Mouse (Mus musculus) midbrain, embryonic 13.5 days (tissue): ENCODE results near the gene Slc9a5. TPM values are rescaled to one million over a fixed set of nuclear protein-coding genes. Genes with fewer than 3 reads are reported as not detected.

ENCODE experiments used
- ATAC-seq: fragments of 200-750 bp; cut with Nextera tagmentation; 2 replicates; pipeline ENCODE4 v1.8.0; 2017; ENCODE audit warnings: mild to moderate bottlenecking, moderate TSS enrichment, moderate library complexity
- H3K27ac ChIP-seq: fragments of 300-500 bp; sonication (generic); 2 replicates; pipeline ENCODE4 v1.5.1; 2015; ENCODE audit warnings: inconsistent platforms, mild to moderate bottlenecking, moderate library complexity
- H3K27me3 ChIP-seq: fragments of 300-500 bp; sonication (generic); 2 replicates; pipeline ENCODE4 v1.6.1; 2015; ENCODE audit warnings: mild to moderate bottlenecking, inconsistent platforms
- H3K36me3 ChIP-seq: fragments of 300-500 bp; sonication (generic); 2 replicates; pipeline ENCODE4 v1.6.1; 2015; ENCODE audit warnings: mild to moderate bottlenecking, inconsistent platforms
- H3K4me1 ChIP-seq: fragments of 300-500 bp; sonication (generic); replicated peaks from 2 replicates; pipeline ENCODE4 v1.6.1; 2015; ENCODE audit warnings: inconsistent platforms
- H3K4me2 ChIP-seq: fragments of 300-500 bp; sonication (generic); replicated peaks from 2 replicates; pipeline ENCODE4 v1.6.1; 2015; ENCODE audit warnings: moderate library complexity, mild to moderate bottlenecking, inconsistent platforms
- H3K4me3 ChIP-seq: fragments of 300-500 bp; sonication (generic); replicated peaks from 2 replicates; pipeline ENCODE4 v1.5.1; 2015; ENCODE audit warnings: mild to moderate bottlenecking, inconsistent platforms
- H3K9ac ChIP-seq: fragments of 300-500 bp; sonication (generic); replicated peaks from 2 replicates; pipeline ENCODE4 v1.6.1; 2015; ENCODE audit warnings: mild to moderate bottlenecking, inconsistent platforms
- H3K9me3 ChIP-seq: fragments of 300-500 bp; sonication (generic); 2 replicates; pipeline ENCODE4 v1.6.1; 2016; ENCODE audit warnings: mild to moderate bottlenecking, inconsistent platforms
- WGBS: fragments of 180-500 bp; shearing (Covaris S2); methylation state at CpG from one replicate; pipeline ENCODE4 v1.1.7; 2015; 5-methylcytosine and 5-hydroxymethylcytosine counted together
- polyA plus RNA-seq: library from polyadenylated mRNA; unstranded; fragments of >200 nt; fragmentation: Nextera tagmentation; extraction: Ambion mirVana; gene quantifications from 2 replicates; pipeline ENCODE4 v1.2.1, GENCODE M21; 2015

The Slc9a5 gene
- polyA plus RNA-seq, 1 experiment from 2014 or later: 5.6 TPM

DNA sequence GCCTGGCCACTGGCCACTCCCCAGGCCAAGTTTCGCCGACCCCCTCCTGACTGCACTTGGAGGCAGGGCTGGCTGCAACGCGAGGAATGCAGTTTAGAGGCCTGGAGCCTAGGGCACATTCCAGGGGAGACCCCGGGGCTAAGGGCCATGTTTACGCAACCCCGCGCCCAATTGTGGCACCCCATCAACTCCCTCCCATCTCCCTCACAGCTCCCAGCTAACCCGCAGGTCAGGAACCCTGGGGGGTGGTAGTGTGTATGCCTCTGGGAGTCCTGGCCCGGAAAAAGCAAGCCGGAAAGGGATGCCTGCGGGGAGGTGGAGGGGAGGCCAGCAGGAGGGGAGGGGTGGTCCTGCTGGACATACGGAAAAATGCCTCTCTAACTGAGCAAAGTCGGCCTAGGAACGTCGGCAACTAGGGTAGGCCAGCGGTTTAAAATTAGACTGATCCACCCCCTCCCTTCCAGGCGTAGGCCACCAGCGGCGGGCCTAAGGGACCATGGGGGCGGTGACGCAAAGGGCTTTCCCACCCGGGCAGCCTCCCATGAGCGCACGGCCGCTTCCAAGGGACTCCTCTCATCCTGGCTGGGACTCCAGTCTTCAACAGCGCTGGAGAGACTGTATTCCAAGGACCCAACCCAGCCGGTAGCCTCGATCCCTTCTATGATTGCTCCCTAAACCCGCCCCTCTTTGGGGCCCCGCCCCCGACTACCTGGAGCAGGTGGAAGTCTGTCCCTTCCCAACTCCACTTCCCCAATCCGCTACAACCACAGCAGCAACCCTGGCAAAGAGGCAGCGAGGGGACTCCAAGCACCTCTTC, 1.8 kb upstream of the Slc9a5 start:
- Histone ChIP-seq H3K27ac (no peak overlapping the region), H3K9ac (peak overlapping the region; percentile 68), H3K4me2 (peak overlapping the region; percentile 95), H3K36me3 (no peaks in the 10 kb centered on the region), H3K27me3 (peaks cover 19% of the 10 kb centered on the region), H3K9me3 (no peaks in the 10 kb centered on the region), H3K4me1 (peaks cover 37% of the 10 kb centered on the region), H3K4me3 (peak overlapping the region; percentile 56)
- ATAC-seq: peak; percentile 25
- 2% methylated on average over 34 of the region's 34 CpGs for WGBS

GRCm38 (mm10) chr8:105347428-105348221, 1.0 kb upstream of the Slc9a5 start, which contains the start of gene Fhod1:
Gene Fhod1 (minus strand): TSS chr8:105347953.
- peak within 1 kb of the TSS; percentile 75 for H3K9ac ChIP-seq
- WGBS: under 1% methylated on average over 53 of the region's 53 CpGs

GRCm38 (mm10) chr8:105349096-105349771, 591 bp downstream of the Slc9a5 start:
- Histone ChIP-seq H3K36me3 (no peaks in the 10 kb centered on the region), H3K27me3 (peaks cover 19% of the 10 kb centered on the region), H3K9me3 (no peaks in the 10 kb centered on the region), H3K9ac (peak overlapping the region; percentile 75), H3K4me3 (peak overlapping the region; percentile 56), H3K4me2 (peak overlapping the region; percentile 95), H3K4me1 (peaks cover 37% of the 10 kb centered on the region), H3K27ac (peak overlapping the region; percentile 54)
- peak; percentile 55 for ATAC-seq
- 1% methylated on average over 39 of the region's 48 CpGs for WGBS

More at GRCm38 (mm10) chr8:105347428-105348221, 1.0 kb upstream of the Slc9a5 start, which contains the start of gene Fhod1:
- H3K27ac ChIP-seq: peak within 1 kb of the TSS; percentile 48
- H3K9me3 ChIP-seq: no peaks in the 10 kb centered on the region
- peak within 1 kb of the TSS; percentile 56 for H3K4me3 ChIP-seq
- peaks cover 19% of the 10 kb centered on the region for H3K27me3 ChIP-seq
- H3K4me1 ChIP-seq: peaks cover 37% of the 10 kb centered on the region
- H3K4me2 ChIP-seq: peak within 1 kb of the TSS; percentile 95
- peak; percentile 84 for ATAC-seq
- no peaks in the 10 kb centered on the region for H3K36me3 ChIP-seq

DNA sequence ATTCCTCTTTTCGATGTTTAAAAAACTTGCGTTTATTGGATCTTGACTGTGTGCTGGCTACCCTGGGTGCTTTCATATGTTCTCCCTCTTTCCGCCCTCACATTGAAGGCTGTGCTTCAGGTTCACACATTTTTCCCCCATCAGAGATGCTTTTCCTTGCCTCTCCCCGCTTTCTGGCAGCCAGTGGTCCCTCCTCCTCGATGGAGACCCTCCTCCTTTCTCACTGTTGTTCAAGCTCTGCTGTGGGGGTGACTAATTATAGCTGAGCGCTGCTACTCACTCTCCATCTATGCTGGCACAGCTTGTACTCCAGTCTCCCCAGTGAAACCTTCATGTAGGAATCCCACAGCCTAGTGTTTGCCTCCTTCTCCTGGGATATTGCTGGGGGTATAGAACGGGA, 1.5 kb downstream of the Slc9a5 start:
- Histone ChIP-seq H3K9ac (peak overlapping the region; percentile 75), H3K4me1 (peaks cover 37% of the 10 kb centered on the region), H3K4me2 (peak overlapping the region; percentile 95), H3K27ac (no peak overlapping the region), H3K9me3 (no peaks in the 10 kb centered on the region), H3K4me3 (peak overlapping the region; percentile 56), H3K36me3 (peaks cover 3% of the 10 kb centered on the region; the same call in 1 of the 2 replicates), H3K27me3 (peaks cover 19% of the 10 kb centered on the region)
- no peak for ATAC-seq
- 41% methylated on average over 7 of the region's 7 CpGs for WGBS

DNA sequence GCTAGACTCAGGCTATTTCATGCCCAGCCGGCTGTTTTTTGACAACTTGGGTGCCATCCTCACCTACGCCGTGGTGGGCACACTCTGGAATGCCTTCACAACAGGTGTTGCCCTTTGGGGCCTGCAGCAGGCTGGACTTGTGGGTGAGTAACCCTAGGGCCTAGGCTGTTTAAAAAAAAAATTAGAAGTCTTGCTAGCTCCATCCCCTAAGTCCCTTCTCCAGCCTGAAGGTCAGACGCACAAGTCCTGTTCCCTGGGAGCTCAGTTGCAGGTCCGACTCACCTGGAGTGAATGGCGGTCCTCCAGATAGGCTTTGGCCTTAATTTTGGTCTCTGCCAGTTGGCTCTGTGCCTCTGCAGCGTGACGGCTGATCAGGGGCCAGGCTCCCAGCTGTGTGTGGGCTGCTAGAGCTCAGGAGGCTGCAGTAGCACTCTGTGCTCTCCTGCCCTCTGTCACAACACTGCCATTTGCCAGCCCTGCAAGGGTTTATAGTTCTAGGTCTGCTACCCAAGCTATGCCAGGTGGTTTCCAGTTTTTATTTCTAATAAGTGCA, 5.0 kb downstream of the Slc9a5 start:
- Histone ChIP-seq H3K9me3 (no peaks in the 10 kb centered on the region), H3K36me3 (peaks cover 16% of the 10 kb centered on the region), H3K9ac (no peak overlapping the region), H3K27me3 (0 out of 2 replicates have a peak, but pooled peaks cover 3% of the 10 kb centered on the region), H3K4me3 (no peak overlapping the region), H3K4me1 (peaks cover 16% of the 10 kb centered on the region), H3K4me2 (no peak overlapping the region), H3K27ac (no peak overlapping the region)
- no peak for ATAC-seq
- WGBS: 83% methylated on average over 8 of the region's 8 CpGs

DNA sequence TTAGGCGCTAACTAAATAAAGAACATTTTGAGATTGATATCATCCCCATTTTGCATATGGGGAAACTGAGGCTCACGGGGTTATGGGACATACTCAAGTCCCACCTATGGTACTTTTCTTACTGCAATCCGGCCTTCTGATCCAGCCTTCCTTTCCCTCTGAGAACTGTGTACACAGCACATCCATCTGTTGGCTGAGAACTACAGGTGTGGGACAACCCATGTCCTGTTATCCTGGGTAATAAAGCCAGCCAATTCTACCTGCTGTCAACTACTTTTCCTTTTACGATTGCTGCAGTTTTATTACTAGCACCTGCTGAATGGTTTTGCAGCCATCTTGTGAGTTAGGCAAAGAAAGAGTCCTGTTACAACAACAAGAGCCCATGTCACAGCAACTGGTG, 5.9 kb downstream of the Slc9a5 start:
- 0 out of 2 replicates have a peak, but pooled peaks cover 3% of the 10 kb centered on the region for H3K27me3 ChIP-seq
- 90% methylated on average over 4 of the region's 4 CpGs for WGBS
- H3K27ac ChIP-seq: no peak overlapping the region
- no peak for ATAC-seq
- H3K4me3 ChIP-seq: no peak overlapping the region
- H3K9ac ChIP-seq: no peak overlapping the region
- H3K4me2 ChIP-seq: no peak overlapping the region
- H3K4me1 ChIP-seq: peaks cover 15% of the 10 kb centered on the region
- H3K9me3 ChIP-seq: no peaks in the 10 kb centered on the region
- peaks cover 16% of the 10 kb centered on the region for H3K36me3 ChIP-seq

GRCm38 (mm10) chr8:105355179-105356024, 6.8 kb downstream of the Slc9a5 start:
- Histone ChIP-seq H3K27me3 (0 out of 2 replicates have a peak, but pooled peaks cover 3% of the 10 kb centered on the region), H3K27ac (no peak overlapping the region), H3K36me3 (peaks cover 16% of the 10 kb centered on the region), H3K4me2 (no peak overlapping the region), H3K9ac (no peak overlapping the region), H3K4me1 (peaks cover 6% of the 10 kb centered on the region), H3K9me3 (no peaks in the 10 kb centered on the region), H3K4me3 (no peak overlapping the region)
- 57% methylated on average over 26 of the region's 26 CpGs for WGBS
- ATAC-seq: no peak

DNA sequence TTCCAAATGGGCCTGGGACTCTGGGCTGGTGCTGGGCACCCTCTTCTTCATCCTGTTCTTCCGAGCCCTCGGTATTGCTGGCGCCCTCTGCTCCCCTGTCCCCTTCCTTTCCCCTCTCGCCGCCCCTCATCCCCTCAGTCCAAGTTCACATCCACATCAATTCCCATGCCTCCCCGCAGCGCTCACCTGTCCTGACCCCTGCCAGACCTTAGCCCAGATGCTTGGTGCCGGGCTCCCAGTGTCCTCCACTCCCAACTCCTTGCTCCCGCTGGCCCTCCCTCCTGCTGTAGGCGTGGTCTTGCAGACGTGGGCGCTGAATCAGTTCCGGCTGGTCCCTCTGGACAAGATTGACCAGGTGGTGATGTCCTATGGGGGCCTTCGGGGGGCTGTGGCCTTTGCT, 8.0 kb downstream of the Slc9a5 start:
- no peak overlapping the region for H3K9ac ChIP-seq
- ATAC-seq: no peak
- H3K4me2 ChIP-seq: no peak overlapping the region
- H3K36me3 ChIP-seq: peaks cover 16% of the 10 kb centered on the region
- no peak overlapping the region for H3K27ac ChIP-seq
- 89% methylated on average over 14 of the region's 14 CpGs for WGBS
- no peaks in the 10 kb centered on the region; the same call in 1 of the 2 replicates for H3K4me1 ChIP-seq
- no peaks in the 10 kb centered on the region for H3K27me3 ChIP-seq
- no peaks in the 10 kb centered on the region for H3K9me3 ChIP-seq
- H3K4me3 ChIP-seq: no peak overlapping the region

- whole genome bisulfite sequencing: 67% methylated on average over 15 of the region's 15 CpGs
- Histone ChIP-seq H3K9ac (no peak overlapping the region), H3K27ac (no peak overlapping the region), H3K4me1 (no peaks in the 10 kb centered on the region; the same call in 1 of the 2 replicates), H3K4me3 (no peak overlapping the region), H3K9me3 (no peaks in the 10 kb centered on the region), H3K4me2 (no peak overlapping the region), H3K27me3 (no peaks in the 10 kb centered on the region), H3K36me3 (peaks cover 28% of the 10 kb centered on the region)
- ATAC-seq: peak; percentile 44; the same call in 1 of the 2 replicates
Observed at GRCm38 (mm10) chr8:105359208-105359607, 10.6 kb downstream of the Slc9a5 start.

DNA sequence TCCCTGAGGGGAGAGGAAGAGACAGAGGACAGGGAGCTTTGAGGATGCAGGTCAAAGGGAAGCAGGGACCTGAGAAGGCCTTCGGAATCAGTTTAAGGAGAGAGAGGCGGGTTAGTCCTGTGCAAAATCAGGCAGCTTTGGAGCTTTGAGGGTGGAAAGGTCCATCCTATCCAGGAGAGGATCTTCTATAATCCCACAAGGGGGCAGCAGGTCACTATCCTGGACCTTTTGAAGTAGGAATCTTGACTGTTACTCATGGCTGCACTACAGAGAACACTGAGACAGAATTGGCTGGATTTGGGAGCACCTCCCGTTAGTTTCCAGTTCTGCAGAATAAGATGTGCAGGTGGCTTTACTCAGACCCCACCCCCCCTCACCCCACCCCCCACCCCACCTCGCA, 11.0 kb downstream of the Slc9a5 start:
- Histone ChIP-seq H3K9me3 (no peaks in the 10 kb centered on the region), H3K27me3 (no peaks in the 10 kb centered on the region), H3K27ac (no peak overlapping the region), H3K9ac (no peak overlapping the region), H3K4me3 (no peak overlapping the region), H3K36me3 (peaks cover 32% of the 10 kb centered on the region), H3K4me2 (no peak overlapping the region), H3K4me1 (no peaks in the 10 kb centered on the region; the same call in 1 of the 2 replicates)
- peak; percentile 47; the same call in 1 of the 2 replicates for ATAC-seq
- WGBS: 35% methylated on average over 4 of the region's 4 CpGs
